Mouse (Mus musculus) E14TG2a.4 (cell line): ENCODE results near the gene Plac9a.
"Not testable (repeated sequence)": the region's sequence is repeated elsewhere in the genome, so short reads cannot be mapped to it uniquely, and the experiment has no call there.

ENCODE experiments used
- H3K27me3 ChIP-seq: 2 replicates; pipeline ENCODE4 v1.6.1; 2014; ENCODE audit warnings: low read length, control low read depth; ENCODE audit not compliant: insufficient read depth
- H3K36me3 ChIP-seq: 2 replicates; pipeline ENCODE4 v1.6.1; 2014; ENCODE audit warnings: low read length, control low read depth; ENCODE audit not compliant: insufficient read depth
- H3K4me1 ChIP-seq: replicated peaks from 2 replicates; pipeline ENCODE4 v1.6.1; 2014; ENCODE audit warnings: low read depth, low read length, control low read depth
- H3K4me3 ChIP-seq: replicated peaks from 2 replicates; pipeline ENCODE4 v1.5.1; 2014; ENCODE audit warnings: mild to moderate bottlenecking, low read length
- H3K9me3 ChIP-seq: 2 replicates; pipeline ENCODE4 v1.6.1; 2014; ENCODE audit warnings: low read length, control low read depth

Gene Plac9a

DNA sequence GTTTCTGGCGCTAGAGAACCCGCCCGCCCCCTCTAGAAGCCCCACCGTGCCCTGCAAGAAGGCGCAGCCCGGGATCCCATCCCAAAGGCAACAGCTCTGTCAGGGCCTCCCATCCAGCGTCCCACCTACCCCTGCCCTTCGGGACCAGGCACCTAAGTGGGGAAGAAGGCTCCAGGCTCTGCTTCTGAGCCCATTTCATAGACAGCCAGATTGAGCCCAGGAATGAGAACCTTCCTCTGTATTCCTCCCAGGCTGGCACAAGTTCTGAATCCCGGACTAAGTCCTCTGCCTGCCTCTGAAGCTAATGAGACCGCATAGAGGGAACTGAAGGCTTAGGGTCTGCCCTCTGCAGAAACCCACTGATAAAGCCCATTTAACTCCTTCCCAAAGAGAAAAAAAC lies at the start of gene Plac9a:
Plac9a (minus strand) TSS at position 101 of the 400 bp plus-strand sequence.
- H3K9me3 ChIP-seq, H3K4me3 ChIP-seq, H3K4me1 ChIP-seq, H3K36me3 ChIP-seq, H3K27me3 ChIP-seq: not testable (repeated sequence)

GRCm38 (mm10) chr14:25938004-25938403 lies 35.1 kb upstream of the Plac9a start, which contains the start of gene Cphx1:
TSS of gene Cphx1 (plus strand) at chr14:25938304.
- H3K27me3 ChIP-seq, H3K36me3 ChIP-seq, H3K4me1 ChIP-seq, H3K9me3 ChIP-seq, H3K4me3 ChIP-seq: not testable (repeated sequence)

GRCm38 (mm10) chr14:25936867-25937630 lies 34.1 kb upstream of the Plac9a start:
- H3K4me1 ChIP-seq, H3K36me3 ChIP-seq, H3K9me3 ChIP-seq, H3K4me3 ChIP-seq, H3K27me3 ChIP-seq: not testable (repeated sequence)

DNA sequence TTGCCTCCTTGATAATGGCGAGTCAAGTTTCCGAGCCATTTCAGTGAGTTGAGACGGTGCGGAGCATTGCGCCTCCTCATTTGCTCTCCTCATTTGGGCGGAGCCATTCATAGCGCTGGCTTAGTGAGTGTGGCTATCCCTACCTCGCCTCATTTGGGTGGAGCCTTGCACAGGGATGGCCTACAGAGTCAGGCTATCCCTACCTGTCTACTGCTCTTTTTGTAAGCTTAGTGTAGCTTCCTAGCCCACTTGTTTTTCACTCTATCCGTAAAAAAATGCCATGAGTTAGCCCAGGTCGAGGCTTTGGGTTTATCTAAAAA lies 24.6 kb upstream of the Plac9a start, which contains the start of gene Tmem254a:
Tmem254a (minus strand) TSS at position 111 of the 320 bp plus-strand sequence.
- not testable (repeated sequence) for H3K9me3 ChIP-seq, H3K4me3 ChIP-seq, H3K27me3 ChIP-seq, H3K4me1 ChIP-seq, H3K36me3 ChIP-seq

GRCm38 (mm10) chr14:25926814-25927561 lies 24.1 kb upstream of the Plac9a start:
- H3K4me3 ChIP-seq, H3K36me3 ChIP-seq, H3K9me3 ChIP-seq: not testable (repeated sequence)

GRCm38 (mm10) chr14:25918427-25919170 lies 15.7 kb upstream of the Plac9a start:
- not testable (repeated sequence) for H3K36me3 ChIP-seq, H3K9me3 ChIP-seq, H3K4me1 ChIP-seq, H3K4me3 ChIP-seq, H3K27me3 ChIP-seq

More at GRCm38 (mm10) chr14:25926814-25927561, 24.1 kb upstream of the Plac9a start:
- not testable (repeated sequence) for H3K27me3 ChIP-seq, H3K4me1 ChIP-seq

GRCm38 (mm10) chr14:25908976-25909375 lies 6.1 kb upstream of the Plac9a start:
- H3K4me3 ChIP-seq, H3K9me3 ChIP-seq, H3K27me3 ChIP-seq, H3K36me3 ChIP-seq, H3K4me1 ChIP-seq: not testable (repeated sequence)

- H3K4me3 ChIP-seq, H3K9me3 ChIP-seq, H3K4me1 ChIP-seq, H3K27me3 ChIP-seq, H3K36me3 ChIP-seq: not testable (repeated sequence)
Measured at GRCm38 (mm10) chr14:25907272-25907671, 4.4 kb upstream of the Plac9a start.

- not testable (repeated sequence) for H3K27me3 ChIP-seq, H3K4me1 ChIP-seq, H3K4me3 ChIP-seq, H3K9me3 ChIP-seq, H3K36me3 ChIP-seq
Measured at GRCm38 (mm10) chr14:25905243-25905642, 2.3 kb upstream of the Plac9a start.

GRCm38 (mm10) chr14:25895686-25896085 lies 7.2 kb downstream of the Plac9a start:
- H3K9me3 ChIP-seq, H3K27me3 ChIP-seq, H3K4me3 ChIP-seq, H3K4me1 ChIP-seq, H3K36me3 ChIP-seq: not testable (repeated sequence)

- not testable (repeated sequence) for H3K9me3 ChIP-seq, H3K4me1 ChIP-seq, H3K36me3 ChIP-seq, H3K27me3 ChIP-seq, H3K4me3 ChIP-seq
Measured at GRCm38 (mm10) chr14:25894566-25894965, 8.3 kb downstream of the Plac9a start.

- not testable (repeated sequence) for H3K4me3 ChIP-seq, H3K27me3 ChIP-seq, H3K9me3 ChIP-seq, H3K36me3 ChIP-seq, H3K4me1 ChIP-seq
Measured at GRCm38 (mm10) chr14:25885886-25886285, 17.0 kb downstream of the Plac9a start.

- not testable (repeated sequence) for H3K36me3 ChIP-seq, H3K4me1 ChIP-seq, H3K27me3 ChIP-seq, H3K4me3 ChIP-seq, H3K9me3 ChIP-seq
Measured at GRCm38 (mm10) chr14:25881769-25882168, 21.1 kb downstream of the Plac9a start.

GRCm38 (mm10) chr14:25876640-25877039 lies 26.3 kb downstream of the Plac9a start:
- not testable (repeated sequence) for H3K9me3 ChIP-seq, H3K4me1 ChIP-seq, H3K4me3 ChIP-seq, H3K27me3 ChIP-seq
- H3K36me3 ChIP-seq: peaks cover 34% of the 10 kb centered on the region
